Mouse (Mus musculus): Measurements from ENCODE around the gene Spaca3.
A peak's percentile ranks its signal among the peaks of the same experiment; 100 is the strongest.

Gene Spaca3

DNA sequence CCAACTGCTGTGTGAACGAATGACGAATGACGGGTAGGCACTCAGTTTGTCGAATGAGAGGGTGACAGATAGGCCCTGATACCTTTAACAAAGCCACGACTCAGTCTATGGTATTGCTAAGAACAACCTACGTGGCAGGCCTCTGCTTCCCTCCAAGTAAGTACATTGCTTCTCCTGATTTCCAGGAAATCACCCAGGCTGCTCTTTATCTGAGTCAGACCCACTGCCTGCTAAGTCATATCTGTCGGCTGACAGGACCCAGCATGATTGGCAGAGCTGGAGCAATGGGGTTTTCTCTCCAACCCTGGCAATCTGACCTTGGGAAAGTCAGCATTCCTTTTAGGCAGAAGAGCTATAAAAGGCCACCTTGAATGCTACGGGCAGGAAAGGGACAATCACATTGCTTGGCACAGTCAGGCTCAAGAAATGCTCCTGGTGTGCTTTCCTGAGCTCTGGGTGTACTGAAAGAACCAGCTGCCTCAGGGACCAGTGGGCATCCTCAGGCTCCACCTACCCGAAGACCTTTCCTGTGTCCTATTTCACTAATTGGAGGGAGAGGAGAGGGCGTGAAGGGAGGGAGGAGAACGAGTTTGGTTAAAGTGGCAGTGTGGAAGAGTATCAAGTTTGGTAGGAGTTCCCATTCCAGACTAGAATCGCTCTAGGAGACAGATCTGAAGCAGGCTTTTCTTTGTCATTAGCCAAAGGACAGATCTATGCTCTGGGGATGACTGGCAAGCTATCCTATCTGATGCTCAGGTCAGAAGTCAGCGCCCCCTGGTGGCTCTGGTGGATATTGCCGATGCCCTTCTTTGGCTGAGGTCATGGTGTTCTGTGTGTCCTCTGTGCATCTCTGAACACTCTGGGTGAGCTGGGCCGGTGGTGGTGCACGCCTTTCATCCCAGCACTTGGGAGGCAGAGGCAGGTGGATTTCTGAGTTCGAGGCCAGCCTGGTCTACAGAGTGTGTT is 14.6 kb downstream of the Spaca3 start:
- DNase-seq: peak; percentile 47

- peak; percentile 42 for DNase-seq
Measured at GRCm38 (mm10) chr11:80877131-80877651, 19.0 kb downstream of the Spaca3 start.

GRCm38 (mm10) chr11:80878026-80878425 is 19.9 kb downstream of the Spaca3 start:
- DNase-seq: no peak

DNA sequence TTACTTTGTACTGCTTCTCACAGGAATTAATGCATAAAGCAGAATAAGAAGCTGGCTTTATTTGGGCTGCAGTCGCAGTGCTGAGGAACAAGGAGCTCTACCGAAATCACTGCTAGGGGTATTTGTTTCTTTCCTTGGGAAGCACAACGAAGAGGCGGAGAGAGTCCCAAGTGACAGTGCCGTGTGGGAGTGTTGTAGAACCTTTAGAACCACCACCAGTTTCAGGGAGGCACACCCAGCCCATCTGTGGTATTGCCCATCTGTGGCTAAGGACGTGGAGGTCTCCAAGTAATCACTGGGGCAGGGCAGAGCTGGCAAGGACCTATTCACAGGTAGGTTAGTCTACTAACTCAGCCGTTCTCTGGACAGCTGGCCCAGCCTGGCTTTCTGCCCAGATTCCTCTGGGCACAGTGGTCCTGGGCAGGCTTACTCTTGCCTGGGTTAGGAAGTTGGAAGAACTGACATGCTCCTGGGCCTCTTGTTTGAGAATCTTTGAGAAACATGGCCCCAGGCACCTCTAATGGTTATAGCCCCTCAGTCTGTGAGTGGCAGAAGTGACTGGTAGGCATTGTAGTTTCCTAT is 24.2 kb downstream of the Spaca3 start:
- no peak for DNase-seq

DNA sequence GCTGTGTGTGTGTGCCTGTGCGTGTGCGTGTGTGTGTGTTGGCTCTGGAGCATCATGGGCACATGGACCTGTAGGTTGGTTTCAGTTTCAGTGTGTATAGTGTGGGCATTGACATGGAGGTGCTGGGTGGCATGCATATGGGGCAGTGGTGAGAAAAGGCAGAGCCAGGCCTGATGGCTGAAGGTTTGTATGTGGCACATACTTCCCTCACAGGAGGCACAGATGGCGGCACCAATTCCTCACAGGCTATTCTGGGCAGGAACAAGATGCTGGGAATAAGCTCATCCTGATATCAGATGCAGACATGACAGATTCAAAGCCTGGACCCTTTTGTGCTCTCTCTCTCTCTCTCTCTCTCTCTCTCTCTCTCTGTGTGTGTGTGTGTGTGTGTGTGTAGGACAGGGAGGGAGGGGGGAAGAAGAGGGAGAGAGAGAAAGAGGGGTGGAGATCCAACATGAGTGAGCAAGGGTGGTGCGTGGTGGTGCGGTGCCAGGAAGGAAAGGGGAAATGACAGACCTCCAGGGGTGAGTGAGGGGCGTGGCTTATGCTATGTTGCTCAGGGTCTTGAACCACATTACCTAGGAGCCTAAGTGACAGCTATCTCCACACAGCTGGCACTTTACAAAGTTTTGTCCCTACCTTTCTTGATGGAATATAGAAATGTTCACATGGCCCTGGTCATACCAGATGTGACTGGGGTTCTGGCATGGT is 26.5 kb downstream of the Spaca3 start:
- DNase-seq: no peak

GRCm38 (mm10) chr11:80886365-80886764 is 28.2 kb downstream of the Spaca3 start:
- no peak for DNase-seq

GRCm38 (mm10) chr11:80887021-80887420 is 28.9 kb downstream of the Spaca3 start:
- no peak for DNase-seq

DNA sequence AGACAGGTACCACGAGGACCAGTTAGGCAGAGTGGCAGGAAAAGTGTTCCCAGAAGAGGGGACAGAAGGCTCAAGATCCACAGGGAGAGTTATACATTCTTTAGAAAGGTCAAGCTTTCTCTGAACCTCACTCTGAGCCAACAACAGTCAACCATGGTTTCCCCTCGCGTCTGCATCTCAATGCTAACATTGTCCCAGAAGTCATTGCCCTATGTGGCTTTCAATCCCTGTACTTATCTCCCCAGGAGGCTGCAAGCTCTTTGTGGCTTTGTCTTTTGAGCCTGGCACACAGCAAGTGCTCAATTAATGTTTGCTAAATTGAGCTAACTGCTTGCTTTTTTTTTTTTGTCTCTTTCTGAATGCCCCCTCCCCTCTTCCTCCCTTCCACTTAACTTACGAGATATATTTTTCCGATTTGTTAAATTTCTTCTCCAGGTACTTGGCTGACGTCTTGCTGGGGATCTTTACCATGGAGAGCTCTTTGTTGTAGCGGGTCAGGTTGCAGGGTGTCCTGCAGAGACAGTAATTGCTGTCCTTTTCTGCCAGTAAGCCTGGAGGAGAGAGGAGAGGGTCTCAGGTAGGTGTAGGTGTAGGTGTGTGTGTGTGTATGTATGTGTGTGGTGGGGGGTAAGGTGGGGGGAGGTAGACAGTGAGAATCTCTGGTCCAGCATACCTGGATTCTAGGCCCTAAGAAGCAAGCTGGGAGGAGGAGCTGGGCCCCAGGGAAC is 31.3 kb downstream of the Spaca3 start:
- DNase-seq: no peak

DNA sequence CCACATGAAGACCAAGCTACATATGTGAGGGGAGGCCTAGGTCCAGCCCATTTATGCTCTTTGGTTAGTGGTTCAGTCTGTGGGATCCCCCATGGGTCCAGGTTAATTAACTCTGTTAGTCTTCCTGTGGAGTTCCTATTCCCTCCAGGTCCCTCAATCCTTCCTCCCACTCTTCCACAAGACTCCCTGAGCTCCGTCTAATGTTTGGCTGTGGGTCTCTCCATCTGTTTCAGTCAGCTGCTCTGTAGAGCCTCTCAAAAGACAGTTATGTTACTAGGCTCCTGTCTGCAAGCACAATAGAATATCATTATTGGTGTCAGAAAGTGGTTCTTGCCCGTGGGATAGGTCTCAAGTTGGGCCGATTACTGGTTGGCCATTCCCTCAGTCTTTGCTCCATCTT is 37.7 kb downstream of the Spaca3 start:
- DNase-seq: no peak

- no peak for DNase-seq
Measured at GRCm38 (mm10) chr11:80900555-80900954, 42.4 kb downstream of the Spaca3 start.

GRCm38 (mm10) chr11:80902664-80903063 is 44.5 kb downstream of the Spaca3 start:
- no peak for DNase-seq

GRCm38 (mm10) chr11:80903426-80903825 is 45.3 kb downstream of the Spaca3 start:
- DNase-seq: no peak

DNA sequence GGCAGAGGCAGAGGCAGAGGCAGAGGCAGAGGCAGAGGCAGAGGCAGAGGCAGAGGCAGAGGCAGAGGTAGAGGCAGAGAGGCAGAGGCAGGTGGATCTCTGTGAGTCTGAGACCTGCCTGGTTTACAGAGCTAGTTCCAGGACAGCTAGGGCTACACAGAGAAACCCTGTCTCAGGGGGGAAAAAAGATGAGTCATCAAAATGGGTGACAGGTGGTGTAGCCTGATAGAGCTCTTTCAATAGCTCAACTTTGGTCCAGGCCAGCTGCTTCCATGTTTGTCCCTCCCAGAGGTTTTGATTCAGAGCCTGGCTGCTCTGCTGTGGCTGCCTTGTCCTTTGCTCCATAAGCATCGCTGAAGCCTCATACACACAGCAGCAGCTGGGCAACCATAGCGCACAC is 46.4 kb downstream of the Spaca3 start:
- DNase-seq: no peak

GRCm38 (mm10) chr11:80906456-80906855 is 48.3 kb downstream of the Spaca3 start:
- peak; percentile 76 for DNase-seq

GRCm38 (mm10) chr11:80907820-80908219 is 49.7 kb downstream of the Spaca3 start:
- DNase-seq: no peak

DNA sequence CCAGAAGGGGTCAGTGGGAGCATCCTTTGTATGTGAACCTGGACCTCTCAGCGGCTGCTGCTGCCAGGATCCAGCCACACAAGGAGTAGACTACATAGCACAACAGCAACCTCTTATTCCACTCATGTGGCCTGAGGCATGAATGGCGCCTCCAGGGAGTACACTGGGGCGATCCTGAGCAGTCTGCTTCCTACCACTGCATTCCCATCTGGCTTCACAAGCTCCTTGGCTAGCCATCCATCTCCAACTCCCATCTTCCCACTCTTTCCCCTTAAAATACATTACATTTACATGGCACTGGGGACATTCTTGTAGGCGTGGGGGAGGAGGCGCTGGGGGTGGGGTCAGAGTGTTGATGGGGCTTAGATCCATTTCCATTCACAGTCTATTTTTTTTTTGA is 54.6 kb downstream of the Spaca3 start:
- no peak for DNase-seq

DNA sequence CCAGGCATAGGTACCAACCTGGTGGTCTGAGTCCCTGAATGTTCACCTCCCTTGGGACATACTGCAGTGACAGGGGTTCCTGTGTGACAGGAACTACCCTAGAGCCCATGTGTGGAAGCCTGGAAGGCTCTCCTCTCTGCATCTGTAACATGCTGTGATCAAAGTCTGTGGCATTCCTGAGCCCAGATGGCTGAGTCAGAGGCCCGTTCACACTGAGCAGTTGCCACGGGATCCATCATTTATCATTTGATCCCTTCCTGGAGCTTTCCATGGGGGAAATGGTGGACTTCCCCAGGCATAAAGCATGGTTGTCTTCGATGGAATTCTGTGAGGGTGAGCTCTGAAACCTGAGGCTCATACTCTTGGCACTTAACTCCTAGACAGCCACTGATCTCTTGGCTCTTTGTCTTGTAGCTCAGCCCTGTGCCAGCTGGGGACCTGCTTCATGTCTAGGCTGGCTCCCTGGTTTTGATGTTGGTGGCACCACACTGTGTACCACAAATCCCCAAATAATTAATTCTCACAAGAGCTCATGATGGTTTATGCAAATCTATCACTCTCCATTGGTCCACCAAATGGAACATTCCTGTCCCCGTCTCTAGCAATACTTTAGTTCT is 55.4 kb downstream of the Spaca3 start:
- DNase-seq: no peak

Measured in right cerebral cortex, postnatal 4 days (tissue).